Mouse (Mus musculus) limb, embryonic 11.5 days (tissue): Measurements from ENCODE around the gene Zdhhc5. TPM values are rescaled to one million over a fixed set of nuclear protein-coding genes. Genes with fewer than 3 reads are reported as not detected.

Source experiments
- ATAC-seq: fragments of 200-750 bp; cut with Nextera tagmentation; 2 replicates; pipeline ENCODE4 v1.8.0; 2017; ENCODE audit warnings: low read depth; ENCODE audit not compliant: insufficient number of reproducible peaks, low FRiP score, low TSS enrichment
- DNase-seq: peaks from one replicate; pipeline ENCODE4 v3.0.0-alpha.2; 2015; ENCODE audit warnings: low spot score
- H3K27ac ChIP-seq: fragments of 300-500 bp; sonication (generic); replicated peaks from 2 replicates; pipeline ENCODE4 v1.5.1; 2014; ENCODE audit warnings: low read depth, mild to moderate bottlenecking, low read length
- H3K27me3 ChIP-seq: fragments of 300-500 bp; sonication (generic); 2 replicates; pipeline ENCODE4 v1.6.1; 2014; ENCODE audit warnings: mild to moderate bottlenecking, low read length, mixed read lengths; ENCODE audit not compliant: control insufficient read depth, insufficient read depth
- H3K36me3 ChIP-seq: fragments of 300-500 bp; sonication (generic); 2 replicates; pipeline ENCODE4 v1.6.1; 2014; ENCODE audit warnings: mild to moderate bottlenecking, low read length, moderate library complexity, mixed read lengths; ENCODE audit not compliant: control insufficient read depth, insufficient read depth
- H3K4me1 ChIP-seq: fragments of 300-500 bp; sonication (generic); 2 replicates; pipeline ENCODE4 v1.6.1; 2014; ENCODE audit warnings: low read length, mixed read lengths; ENCODE audit not compliant: control insufficient read depth, insufficient read depth
- H3K4me2 ChIP-seq: fragments of 300-500 bp; sonication (generic); 2 replicates; pipeline ENCODE4 v1.6.1; 2014; ENCODE audit warnings: low read depth, mild to moderate bottlenecking, moderate library complexity; ENCODE audit not compliant: severe bottlenecking
- H3K4me3 ChIP-seq: fragments of 300-500 bp; sonication (generic); 2 replicates; pipeline ENCODE4 v1.5.1; 2014; ENCODE audit warnings: low read depth, low read length
- H3K9ac ChIP-seq: fragments of 300-500 bp; sonication (generic); 2 replicates; pipeline ENCODE4 v1.6.1; 2014; ENCODE audit warnings: mild to moderate bottlenecking, low read length
- H3K9me3 ChIP-seq: fragments of 300-500 bp; sonication (generic); 2 replicates; pipeline ENCODE4 v1.6.1; 2016; ENCODE audit warnings: low read length; ENCODE audit not compliant: control insufficient read depth
- WGBS: fragments of 180-500 bp; shearing (Covaris S2); extraction: QIAGEN DNeasy Blood & Tissue Kit; methylation state at CpG from one replicate; pipeline ENCODE4 v1.1.7; 2014; 5-methylcytosine and 5-hydroxymethylcytosine counted together
- polyA plus RNA-seq: library from polyadenylated mRNA; unstranded; fragments of >200 nt; fragmentation: Nextera tagmentation; extraction: Ambion mirVana; gene quantifications from 2 replicates; pipeline ENCODE4 v1.2.1, GENCODE M21; 2014

Zdhhc5 gene
- polyA plus RNA-seq, 1 experiment from 2014 or later = 31.1 TPM

DNA sequence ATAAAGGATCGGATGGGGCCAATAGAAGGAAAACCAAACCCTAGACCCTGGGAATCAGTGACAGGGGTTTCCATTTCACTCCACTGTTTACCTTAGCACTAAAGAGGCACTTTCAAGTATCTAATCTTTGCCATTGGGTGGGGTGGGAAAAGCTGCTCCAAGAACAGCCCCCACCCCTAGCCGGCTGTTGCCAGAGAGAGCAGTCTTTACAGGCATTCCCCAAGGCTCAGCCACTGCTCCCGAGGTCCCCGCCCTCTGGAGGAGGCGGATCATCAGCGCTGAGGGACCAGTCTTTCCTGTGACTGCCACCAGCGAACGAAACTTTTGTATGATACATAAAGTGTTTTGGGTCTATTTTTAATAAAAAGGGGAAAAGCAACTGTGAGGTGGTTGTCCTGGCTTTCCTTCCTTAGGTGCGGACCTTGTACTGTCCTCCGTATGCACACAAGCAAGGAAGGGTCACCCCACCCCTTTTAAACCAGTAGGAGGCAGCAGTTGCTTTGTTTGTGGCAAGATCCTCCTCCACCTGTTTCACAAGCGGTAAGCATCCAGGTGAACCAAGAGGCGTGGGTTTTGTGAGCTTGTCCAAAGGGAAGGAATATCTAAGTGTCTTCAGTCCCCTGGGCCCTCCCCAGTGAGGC lies 23.4 kb upstream of the Zdhhc5 start:
- ATAC-seq (no peak), DNase-seq (peak; percentile 71)
- H3K9ac ChIP-seq = no peak overlapping the region
- H3K4me1 ChIP-seq = peaks cover 53% of the 10 kb centered on the region
- H3K4me2 ChIP-seq = peak overlapping the region; percentile 19; the same call in 1 of the 2 replicates
- H3K4me3 ChIP-seq = no peak overlapping the region; the same call in 1 of the 2 replicates
- no peaks in the 10 kb centered on the region for H3K9me3 ChIP-seq
- 4% methylated on average over 12 of the region's 12 CpGs for WGBS
- no peak overlapping the region for H3K27ac ChIP-seq
- no peaks in the 10 kb centered on the region for H3K27me3 ChIP-seq
- no peaks in the 10 kb centered on the region; the same call in 1 of the 2 replicates for H3K36me3 ChIP-seq

- Histone ChIP-seq H3K9ac (no peak overlapping the region), H3K4me1 (peaks cover 53% of the 10 kb centered on the region), H3K9me3 (no peaks in the 10 kb centered on the region), H3K27me3 (no peaks in the 10 kb centered on the region), H3K36me3 (no peaks in the 10 kb centered on the region; the same call in 1 of the 2 replicates), H3K4me2 (peak overlapping the region; percentile 7; the same call in 1 of the 2 replicates), H3K4me3 (no peak overlapping the region), H3K27ac (no peak overlapping the region; the same call in 1 of the 2 replicates)
- DNase-seq = peak; percentile 67
- ATAC-seq = peak; percentile 5; the same call in 1 of the 2 replicates
- 7% methylated on average over 8 of the region's 8 CpGs for WGBS
Observed at GRCm38 (mm10) chr2:84737451-84737925, 22.5 kb upstream of the Zdhhc5 start.

GRCm38 (mm10) chr2:84736312-84737161 lies 21.6 kb upstream of the Zdhhc5 start:
- Histone ChIP-seq H3K27ac (peak overlapping the region; percentile 44; the same call in 1 of the 2 replicates), H3K4me1 (peaks cover 48% of the 10 kb centered on the region), H3K9ac (peak overlapping the region; percentile 34), H3K9me3 (no peaks in the 10 kb centered on the region), H3K4me3 (0 out of 2 replicates have a peak overlapping the region, but pooled peaks have one; percentile 1), H3K4me2 (peak overlapping the region; percentile 27), H3K36me3 (no peaks in the 10 kb centered on the region; the same call in 1 of the 2 replicates), H3K27me3 (no peaks in the 10 kb centered on the region)
- WGBS = 8% methylated on average over 27 of the region's 27 CpGs
- ATAC-seq (no peak), DNase-seq (peak; percentile 58)

DNA sequence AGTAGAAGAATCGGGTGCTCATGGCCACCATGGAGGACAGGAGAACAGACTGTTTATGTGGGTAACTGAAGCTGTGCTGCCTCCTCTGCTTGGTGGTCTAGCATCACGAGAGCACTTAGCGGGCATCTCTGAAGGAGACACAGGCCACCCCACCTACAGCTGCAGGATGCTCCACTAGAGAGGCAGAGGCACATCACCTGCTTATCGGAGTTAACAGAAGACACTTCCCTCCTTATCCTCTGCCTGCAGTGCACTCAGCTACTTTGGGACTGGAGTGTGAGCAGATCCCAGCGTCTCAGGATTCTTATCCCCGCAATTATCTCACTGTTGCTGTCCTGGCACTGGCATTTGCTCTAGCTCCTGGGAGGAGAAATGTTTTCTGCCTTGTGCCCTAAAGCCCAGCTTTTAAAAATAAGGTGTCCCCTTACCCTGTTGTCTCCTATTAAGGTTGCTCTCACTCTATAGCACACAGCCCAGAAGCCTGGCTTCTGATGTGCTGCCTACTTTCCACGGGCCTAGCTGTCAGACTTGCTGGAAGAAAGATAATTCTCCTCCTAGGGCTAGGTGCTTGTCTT lies 20.5 kb upstream of the Zdhhc5 start:
- DNase-seq (no peak), ATAC-seq (no peak)
- Histone ChIP-seq H3K36me3 (no peaks in the 10 kb centered on the region; the same call in 1 of the 2 replicates), H3K4me1 (peaks cover 39% of the 10 kb centered on the region), H3K4me2 (peak overlapping the region; percentile 59), H3K9ac (no peak overlapping the region), H3K27me3 (no peaks in the 10 kb centered on the region), H3K4me3 (peak overlapping the region; percentile 44; the same call in 1 of the 2 replicates), H3K27ac (no peak overlapping the region), H3K9me3 (no peaks in the 10 kb centered on the region)
- 23% methylated on average over 7 of the region's 7 CpGs for WGBS

DNA sequence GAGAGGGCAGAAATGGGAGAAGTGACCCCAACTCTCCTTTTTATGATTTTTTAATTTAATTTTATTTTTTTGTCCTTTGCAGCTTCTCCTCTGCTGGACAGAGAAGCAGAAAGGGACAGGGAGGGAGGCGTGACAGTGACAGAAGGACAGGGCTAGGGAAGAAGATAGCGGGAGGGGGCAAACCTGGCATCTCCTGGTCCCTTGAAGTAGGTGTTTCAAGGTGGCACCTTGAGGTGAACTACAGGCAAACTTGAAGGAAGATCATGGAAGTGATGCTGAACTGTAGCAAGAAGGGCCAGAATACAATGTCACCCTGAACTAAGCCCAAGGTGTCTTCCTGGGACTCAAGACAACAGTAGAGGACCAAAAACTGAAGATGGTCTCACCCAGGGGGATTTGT lies 19.9 kb upstream of the Zdhhc5 start:
- H3K4me1 ChIP-seq = peaks cover 34% of the 10 kb centered on the region
- peak overlapping the region; percentile 44 for H3K4me3 ChIP-seq
- peak overlapping the region; percentile 59 for H3K4me2 ChIP-seq
- H3K27me3 ChIP-seq = no peaks in the 10 kb centered on the region
- 0% methylated on average over 2 of the region's 2 CpGs for WGBS
- H3K27ac ChIP-seq = no peak overlapping the region
- no peaks in the 10 kb centered on the region for H3K9me3 ChIP-seq
- DNase-seq (no peak), ATAC-seq (no peak)
- H3K9ac ChIP-seq = peak overlapping the region; percentile 60
- no peaks in the 10 kb centered on the region; the same call in 1 of the 2 replicates for H3K36me3 ChIP-seq

DNA sequence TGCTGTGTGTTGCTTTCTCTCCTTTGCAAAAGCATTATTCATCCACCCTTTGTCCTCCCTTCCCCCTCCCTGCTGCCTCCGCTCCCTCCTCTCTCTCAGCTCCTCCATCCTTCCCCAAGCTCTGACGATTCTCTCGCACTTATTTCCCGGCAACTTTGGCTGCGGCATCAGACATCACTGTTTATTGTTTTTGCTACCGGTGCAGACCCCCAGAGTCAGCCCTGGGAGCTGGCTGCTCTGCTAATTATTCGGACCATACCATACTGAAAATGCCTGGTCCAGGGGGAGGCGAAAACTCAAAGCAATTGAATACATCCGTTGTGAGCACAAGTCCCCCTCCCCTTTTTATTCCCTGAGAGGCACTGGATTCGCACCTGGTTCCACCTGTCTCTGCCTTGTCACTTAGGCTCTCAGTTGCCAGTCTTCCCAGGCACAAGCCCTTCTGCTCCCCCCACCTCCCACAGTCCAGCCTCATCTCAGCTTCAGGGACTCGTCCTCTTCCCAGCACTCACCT lies 19.4 kb upstream of the Zdhhc5 start:
- ATAC-seq = peak; percentile 19; the same call in 1 of the 2 replicates
- Histone ChIP-seq H3K4me2 (peak overlapping the region; percentile 59), H3K4me3 (peak overlapping the region; percentile 44), H3K4me1 (peaks cover 34% of the 10 kb centered on the region), H3K9me3 (no peaks in the 10 kb centered on the region), H3K36me3 (no peaks in the 10 kb centered on the region; the same call in 1 of the 2 replicates), H3K27me3 (no peaks in the 10 kb centered on the region), H3K9ac (peak overlapping the region; percentile 60), H3K27ac (0 out of 2 replicates have a peak overlapping the region, but pooled peaks have one; percentile 37)
- DNase-seq = peak; percentile 73
- WGBS = under 1% methylated on average over 11 of the region's 11 CpGs

DNA sequence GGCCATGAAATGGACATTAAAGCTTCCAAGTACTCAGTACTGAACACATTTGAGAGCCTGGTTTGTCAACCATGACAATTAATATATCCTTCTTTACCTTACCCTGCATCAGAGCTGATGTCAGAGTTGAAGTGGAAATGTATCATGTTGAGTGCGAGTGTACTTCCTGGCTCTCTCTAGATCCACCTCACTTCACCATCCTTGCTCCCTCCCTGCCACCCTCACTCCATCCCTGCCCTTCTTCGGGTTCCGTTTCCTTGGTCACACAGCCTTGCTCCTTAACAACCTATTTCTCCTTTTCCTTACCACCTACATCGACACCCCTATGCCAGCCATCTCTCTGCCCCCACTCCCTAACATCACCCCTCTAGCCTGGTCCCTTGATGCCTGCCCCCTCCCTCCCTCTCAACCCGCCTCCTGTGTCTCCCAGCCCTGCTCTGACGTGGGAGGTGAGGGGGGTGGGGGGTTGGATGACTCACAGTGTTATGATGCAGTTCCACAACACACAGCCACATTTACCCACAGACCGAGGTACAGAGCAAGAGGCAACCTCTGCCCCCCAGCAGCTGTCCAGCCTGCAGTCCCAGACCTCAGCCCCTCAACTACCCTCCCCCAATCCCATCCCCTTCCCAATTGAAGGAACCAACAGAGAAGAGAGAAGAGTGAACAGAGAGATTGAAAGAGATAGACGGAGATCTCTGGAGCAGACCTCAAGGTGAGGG lies 18.8 kb upstream of the Zdhhc5 start, which contains the start of gene Ypel4:
TSS of gene Ypel4 (plus strand) at position 480 of the 722 bp plus-strand sequence.
- Histone ChIP-seq H3K36me3 (no peaks in the 10 kb centered on the region; the same call in 1 of the 2 replicates), H3K9ac (peak within 1 kb of the TSS; percentile 60), H3K4me1 (peaks cover 33% of the 10 kb centered on the region), H3K27ac (0 out of 2 replicates have a peak within 1 kb of the TSS, but pooled peaks have one; percentile 37), H3K4me2 (peak within 1 kb of the TSS; percentile 59), H3K9me3 (no peaks in the 10 kb centered on the region), H3K27me3 (no peaks in the 10 kb centered on the region), H3K4me3 (peak within 1 kb of the TSS; percentile 44)
- DNase-seq (peak; percentile 59), ATAC-seq (peak; percentile 33)
- WGBS = 3% methylated on average over 8 of the region's 8 CpGs
